Mouse (Mus musculus): ENCODE data around the gene Ss18l1. TPM values are rescaled to one million over a fixed set of nuclear protein-coding genes. Genes with fewer than 3 reads are reported as not detected.

The Ss18l1 gene
- polyA plus RNA-seq, 1 experiment, result 1.6 TPM

GRCm38 (mm10) chr2:180116081-180116493 is 73.8 kb downstream of the Ss18l1 start:
- Histone ChIP-seq H3K4me3 (no peak overlapping the region), H3ac (ENCODE audit: control insufficient read depth, insufficient read length) (no peak overlapping the region), H3K79me2 (ENCODE audit: control insufficient read depth, insufficient read depth) (peaks cover 16% of the 10 kb centered on the region), H3K36me3 (ENCODE audit: control insufficient read depth, insufficient read depth) (no peaks in the 10 kb centered on the region), H3K27me3 (ENCODE audit: control insufficient read depth, insufficient read depth, insufficient read length) (peaks cover 5% of the 10 kb centered on the region), H3K4me2 (ENCODE audit: low read depth) (peak overlapping the region; percentile 40)
- TF ChIP-seq MYOD1 (IDR thresholded peaks at IDR 0.05; ENCODE audit: control insufficient read depth in 1 of 3, insufficient read length in 2 of 3, low read depth in 2 of 3) (peak in 1 of 3 experiments; percentile 42), POLR2AphosphoS2 (IDR thresholded peaks at IDR 0.05; ENCODE audit: insufficient read length, low read depth) (no peak), MYOG (IDR thresholded peaks at IDR 0.05; ENCODE audit: control insufficient read depth in 1 of 3, insufficient read depth in 1 of 3, insufficient read length in 2 of 3, low read depth in 2 of 3) (peak in 1 of 3 experiments; percentile 74)

GRCm38 (mm10) chr2:180116741-180117484 is 74.6 kb downstream of the Ss18l1 start:
- Histone ChIP-seq H3K4me2 (ENCODE audit: low read depth) (peak overlapping the region; percentile 40), H3K27me3 (ENCODE audit: control insufficient read depth, insufficient read depth, insufficient read length) (no peaks in the 10 kb centered on the region), H3ac (ENCODE audit: control insufficient read depth, insufficient read length) (no peak overlapping the region), H3K4me3 (no peak overlapping the region), H3K36me3 (ENCODE audit: control insufficient read depth, insufficient read depth) (no peaks in the 10 kb centered on the region), H3K79me2 (ENCODE audit: control insufficient read depth, insufficient read depth) (peaks cover 19% of the 10 kb centered on the region)
- TF ChIP-seq POLR2A (IDR thresholded peaks at IDR 0.05; ENCODE audit: insufficient read length, low read depth), result no peak
- no peak for TF ChIP-seq REST (IDR thresholded peaks at IDR 0.05; ENCODE audit: insufficient read depth, insufficient read length)

- peak overlapping the region; percentile 80 for H3K4me2 ChIP-seq (ENCODE audit: low read depth)
- H3ac ChIP-seq (ENCODE audit: control insufficient read depth, insufficient read length), result no peak overlapping the region
- TF ChIP-seq SRF (IDR thresholded peaks at IDR 0.05; ENCODE audit: control insufficient read depth, insufficient read length, low read depth) (no peak), E2F4 (IDR thresholded peaks at IDR 0.05; ENCODE audit: insufficient read depth) (no peak), USF1 (IDR thresholded peaks at IDR 0.05; ENCODE audit: low read depth) (no peak), MYOD1 (IDR thresholded peaks at IDR 0.05; ENCODE audit: control insufficient read depth in 1 of 3, insufficient read length in 2 of 3, low read depth in 2 of 3) (no peak), POLR2AphosphoS2 (IDR thresholded peaks at IDR 0.05; ENCODE audit: insufficient read length, low read depth) (no peak), REST (IDR thresholded peaks at IDR 0.05; ENCODE audit: insufficient read depth, insufficient read length) (no peak), TCF12 (IDR thresholded peaks at IDR 0.05; ENCODE audit: insufficient read depth, poor library complexity, severe bottlenecking) (no peak), CEBPB (IDR thresholded peaks at IDR 0.05; ENCODE audit: insufficient read depth, poor library complexity, severe bottlenecking) (no peak), POLR2A (IDR thresholded peaks at IDR 0.05; ENCODE audit: insufficient read length, low read depth) (no peak)
- peak overlapping the region; percentile 50 for H3K4me3 ChIP-seq
- peaks cover 19% of the 10 kb centered on the region for H3K79me2 ChIP-seq (ENCODE audit: control insufficient read depth, insufficient read depth)
- no peaks in the 10 kb centered on the region for H3K36me3 ChIP-seq (ENCODE audit: control insufficient read depth, insufficient read depth)
- no peaks in the 10 kb centered on the region for H3K27me3 ChIP-seq (ENCODE audit: control insufficient read depth, insufficient read depth, insufficient read length)
Observed at GRCm38 (mm10) chr2:180117485-180118194, 75.3 kb downstream of the Ss18l1 start.

- Histone ChIP-seq H3K4me2 (ENCODE audit: low read depth) (peak within 1 kb of the TSS; percentile 88), H3ac (ENCODE audit: control insufficient read depth, insufficient read length) (peak within 1 kb of the TSS; percentile 54), H3K4me3 (peak within 1 kb of the TSS; percentile 50), H3K79me2 (ENCODE audit: control insufficient read depth, insufficient read depth) (peaks cover 23% of the 10 kb centered on the region), H3K36me3 (ENCODE audit: control insufficient read depth, insufficient read depth) (peaks cover 4% of the 10 kb centered on the region), H3K27me3 (ENCODE audit: control insufficient read depth, insufficient read depth, insufficient read length) (no peaks in the 10 kb centered on the region)
- TF ChIP-seq CEBPB (IDR thresholded peaks at IDR 0.05; ENCODE audit: insufficient read depth, poor library complexity, severe bottlenecking) (no peak), SRF (IDR thresholded peaks at IDR 0.05; ENCODE audit: control insufficient read depth, insufficient read length, low read depth) (peak; percentile 7), POLR2A (IDR thresholded peaks at IDR 0.05; ENCODE audit: insufficient read length, low read depth) (peak; percentile 80), MAX (IDR thresholded peaks at IDR 0.05; ENCODE audit: low read depth) (no peak), TCF12 (IDR thresholded peaks at IDR 0.05; ENCODE audit: insufficient read depth, poor library complexity, severe bottlenecking) (no peak), USF1 (IDR thresholded peaks at IDR 0.05; ENCODE audit: low read depth) (peak; percentile 38), POLR2AphosphoS2 (IDR thresholded peaks at IDR 0.05; ENCODE audit: insufficient read length, low read depth) (peak; percentile 84), E2F4 (IDR thresholded peaks at IDR 0.05; ENCODE audit: insufficient read depth) (no peak), REST (IDR thresholded peaks at IDR 0.05; ENCODE audit: insufficient read depth, insufficient read length) (no peak), TCF3 (IDR thresholded peaks at IDR 0.05; ENCODE audit: insufficient read length, low read depth) (peak; percentile 2), MYOD1 (IDR thresholded peaks at IDR 0.05; ENCODE audit: control insufficient read depth in 1 of 3, insufficient read length in 2 of 3, low read depth in 2 of 3) (peak in 2 of 3 experiments; percentile 37 to 63), MYOG (IDR thresholded peaks at IDR 0.05; ENCODE audit: control insufficient read depth in 1 of 3, insufficient read depth in 1 of 3, insufficient read length in 2 of 3, low read depth in 2 of 3) (peak in 2 of 3 experiments; percentile 45 to 70)
Observed at GRCm38 (mm10) chr2:180118661-180119438, 76.5 kb downstream of the Ss18l1 start, which contains the start of gene Osbpl2. Osbpl2 (plus strand) TSS chr2:180119306.

Other genes starting within 250 kb of the Ss18l1 start
- gene Taf4, start 65.9 kb upstream of the Ss18l1 start, polyA plus RNA-seq (2012; fragmentation: generic; extraction: Trizol), result 6.3 TPM
- gene Lsm14b, start 17.5 kb upstream of the Ss18l1 start, polyA plus RNA-seq (2012; fragmentation: generic; extraction: Trizol), result 48.8 TPM
- gene Psma7, start 76 bp upstream of the Ss18l1 start, polyA plus RNA-seq (2012; fragmentation: generic; extraction: Trizol), result 395 TPM
- 17.2 TPM for gene Mtg2, start 28.1 kb downstream of the Ss18l1 start, polyA plus RNA-seq (2012; fragmentation: generic; extraction: Trizol)
- gene Hrh3, start 62.0 kb downstream of the Ss18l1 start, polyA plus RNA-seq (2012; fragmentation: generic; extraction: Trizol), result 0.16 TPM
- gene Osbpl2, start 76.8 kb downstream of the Ss18l1 start, polyA plus RNA-seq (2012; fragmentation: generic; extraction: Trizol), result 34.8 TPM
- 188 TPM for gene Adrm1, start 129.0 kb downstream of the Ss18l1 start, polyA plus RNA-seq (2012; fragmentation: generic; extraction: Trizol)
- gene Lama5, start 183.3 kb downstream of the Ss18l1 start, polyA plus RNA-seq (2012; fragmentation: generic; extraction: Trizol), result 80.8 TPM
- gene Rps21, start 214.9 kb downstream of the Ss18l1 start, polyA plus RNA-seq (2012; fragmentation: generic; extraction: Trizol), result 3,913 TPM
- 6.8 TPM for gene Cables2, start 231.0 kb downstream of the Ss18l1 start, polyA plus RNA-seq (2012; fragmentation: generic; extraction: Trizol)
- not detected for gene Rbbp8nl, start 247.4 kb downstream of the Ss18l1 start, polyA plus RNA-seq (2012; fragmentation: generic; extraction: Trizol)

Measured in myocyte (in vitro differentiated cells).